Mouse (Mus musculus): ENCODE data around the gene Spdye4a. TPM values are rescaled to one million over a fixed set of nuclear protein-coding genes. Genes with fewer than 3 reads are reported as not detected.
"Not testable (repeated sequence)": the region's sequence is repeated elsewhere in the genome, so short reads cannot be mapped to it uniquely, and the experiment has no call there.

Gene Spdye4a
- polyA plus RNA-seq, 1 experiment from 2014 or later = not detected

DNA sequence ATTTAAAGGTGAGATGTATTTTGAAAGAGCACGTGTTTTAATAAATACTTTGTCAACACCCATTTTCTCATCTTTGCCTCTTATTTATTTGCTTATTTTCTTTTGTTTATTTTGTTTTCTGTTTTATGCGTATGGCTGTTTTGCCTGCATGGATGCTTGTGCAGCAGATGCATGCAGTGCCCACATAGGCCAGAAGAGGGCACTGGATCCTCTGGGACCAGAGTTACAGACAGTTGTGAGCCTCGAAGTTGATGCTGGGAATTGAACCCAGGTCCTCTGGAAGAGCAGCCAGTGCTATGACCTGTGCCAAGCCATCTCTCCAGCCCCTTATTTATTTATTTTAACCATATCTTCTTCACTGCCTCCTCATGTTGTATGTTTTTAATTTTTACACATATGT is 21.7 kb downstream of the Spdye4a start:
- no peak for ATAC-seq (ENCODE audit: insufficient read depth, low FRiP score)
- WGBS = 73% methylated on average over 3 of the region's 3 CpGs

DNA sequence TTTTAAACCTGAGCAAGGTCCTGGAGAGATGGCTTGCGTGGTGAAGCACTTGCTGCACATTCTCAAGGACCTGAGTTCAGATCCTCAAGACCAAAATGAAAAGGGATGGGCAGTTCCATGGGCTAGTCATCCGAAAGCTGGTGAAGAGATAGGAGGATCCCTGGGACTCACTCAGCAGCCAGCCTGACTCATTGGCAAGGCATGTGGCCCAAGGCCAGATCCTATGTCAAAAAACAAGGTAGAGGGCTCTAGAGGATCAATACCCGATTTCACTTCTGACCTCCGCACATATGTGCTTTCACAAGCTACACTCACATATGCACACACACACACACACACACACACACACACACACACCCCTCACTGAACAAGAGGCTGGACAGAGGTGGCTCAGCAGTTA is 30.2 kb downstream of the Spdye4a start:
- no peak for ATAC-seq (ENCODE audit: insufficient read depth, low FRiP score)
- Histone ChIP-seq H3K36me3 (ENCODE audit: control insufficient read depth, insufficient read depth, low read length) (no peaks in the 10 kb centered on the region), H3K4me1 (ENCODE audit: control insufficient read depth, insufficient read depth, low read length) (no peaks in the 10 kb centered on the region), H3K4me2 (ENCODE audit: low read depth, low read length) (no peak overlapping the region), H3K27ac (ENCODE audit: low read length) (no peak overlapping the region), H3K27me3 (ENCODE audit: control insufficient read depth, insufficient read depth, low read length) (no peaks in the 10 kb centered on the region), H3K9ac (ENCODE audit: low read length) (no peak overlapping the region), H3K4me3 (replicated peaks; ENCODE audit: low read length) (no peak overlapping the region), H3K9me3 (replicated peaks; ENCODE audit: control insufficient read depth, low read length) (no peaks in the 10 kb centered on the region)
- 75% methylated on average over 4 of the region's 4 CpGs for WGBS

More for the DNA sequence above, 21.7 kb downstream of the Spdye4a start:
- Histone ChIP-seq H3K4me3 (replicated peaks; ENCODE audit: low read length) (no peak overlapping the region), H3K36me3 (ENCODE audit: control insufficient read depth, insufficient read depth, low read length) (no peaks in the 10 kb centered on the region), H3K4me1 (ENCODE audit: control insufficient read depth, insufficient read depth, low read length) (no peaks in the 10 kb centered on the region), H3K9ac (ENCODE audit: low read length) (no peak overlapping the region), H3K27ac (ENCODE audit: low read length) (no peak overlapping the region), H3K9me3 (replicated peaks; ENCODE audit: control insufficient read depth, low read length) (peaks cover 7% of the 10 kb centered on the region; the same call in 1 of the 2 replicates), H3K27me3 (ENCODE audit: control insufficient read depth, insufficient read depth, low read length) (no peaks in the 10 kb centered on the region), H3K4me2 (ENCODE audit: low read depth, low read length) (no peak overlapping the region)

- no peaks in the 10 kb centered on the region for H3K36me3 ChIP-seq (ENCODE audit: control insufficient read depth, insufficient read depth, low read length)
- H3K4me1 ChIP-seq (ENCODE audit: control insufficient read depth, insufficient read depth, low read length) = no peaks in the 10 kb centered on the region
- 57% methylated on average over 2 of the region's 2 CpGs for WGBS
- no peaks in the 10 kb centered on the region for H3K9me3 ChIP-seq (replicated peaks; ENCODE audit: control insufficient read depth, low read length)
- no peak overlapping the region for H3K4me2 ChIP-seq (ENCODE audit: low read depth, low read length)
- no peak for ATAC-seq (ENCODE audit: insufficient read depth, low FRiP score)
- H3K27ac ChIP-seq (ENCODE audit: low read length) = no peak overlapping the region
- H3K27me3 ChIP-seq (ENCODE audit: control insufficient read depth, insufficient read depth, low read length) = no peaks in the 10 kb centered on the region
- H3K4me3 ChIP-seq (replicated peaks; ENCODE audit: low read length) = no peak overlapping the region
- no peak overlapping the region for H3K9ac ChIP-seq (ENCODE audit: low read length)
Measured at GRCm38 (mm10) chr5:143195166-143195565, 31.5 kb downstream of the Spdye4a start.

DNA sequence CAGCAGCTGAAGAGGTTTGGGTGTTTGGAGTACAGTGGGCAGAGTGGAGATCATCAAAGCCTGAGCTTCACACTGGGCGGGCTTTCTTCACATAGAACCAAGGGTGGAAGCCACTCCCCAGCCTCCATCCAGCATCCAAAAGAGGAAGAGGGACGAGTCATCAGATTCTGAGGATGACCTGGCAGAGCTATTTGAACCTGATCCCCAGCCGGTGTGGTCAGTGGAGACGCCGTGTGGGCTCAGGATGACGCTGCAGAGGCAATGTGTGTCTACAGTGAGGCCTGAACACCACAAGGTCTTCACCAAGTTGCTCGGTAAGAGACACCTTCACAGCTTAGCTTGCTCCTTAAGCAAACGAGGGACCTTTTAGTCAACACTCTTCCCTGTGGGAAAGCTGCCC is 31.9 kb downstream of the Spdye4a start:
- not testable (repeated sequence) for H3K4me1 ChIP-seq (ENCODE audit: control insufficient read depth, insufficient read depth, low read length); ATAC-seq (ENCODE audit: insufficient read depth, low FRiP score); H3K4me3 ChIP-seq (replicated peaks; ENCODE audit: low read length); H3K9me3 ChIP-seq (replicated peaks; ENCODE audit: control insufficient read depth, low read length); H3K4me2 ChIP-seq (ENCODE audit: low read depth, low read length); H3K9ac ChIP-seq (ENCODE audit: low read length); H3K36me3 ChIP-seq (ENCODE audit: control insufficient read depth, insufficient read depth, low read length); H3K27ac ChIP-seq (ENCODE audit: low read length); H3K27me3 ChIP-seq (ENCODE audit: control insufficient read depth, insufficient read depth, low read length)
- whole genome bisulfite sequencing = 61% methylated on average over 8 of the region's 8 CpGs

- H3K27me3 ChIP-seq (ENCODE audit: control insufficient read depth, insufficient read depth, low read length) = no peaks in the 10 kb centered on the region
- no peaks in the 10 kb centered on the region for H3K4me1 ChIP-seq (ENCODE audit: control insufficient read depth, insufficient read depth, low read length)
- no peak overlapping the region for H3K4me3 ChIP-seq (replicated peaks; ENCODE audit: low read length)
- ATAC-seq (ENCODE audit: insufficient read depth, low FRiP score) = no peak
- no peaks in the 10 kb centered on the region for H3K36me3 ChIP-seq (ENCODE audit: control insufficient read depth, insufficient read depth, low read length)
- H3K4me2 ChIP-seq (ENCODE audit: low read depth, low read length) = no peak overlapping the region
- H3K9ac ChIP-seq (ENCODE audit: low read length) = no peak overlapping the region
- WGBS = 87% methylated on average over 8 of the region's 8 CpGs
- H3K9me3 ChIP-seq (replicated peaks; ENCODE audit: control insufficient read depth, low read length) = no peaks in the 10 kb centered on the region
- H3K27ac ChIP-seq (ENCODE audit: low read length) = no peak overlapping the region
Measured at GRCm38 (mm10) chr5:143192806-143193205, 33.9 kb downstream of the Spdye4a start.

DNA sequence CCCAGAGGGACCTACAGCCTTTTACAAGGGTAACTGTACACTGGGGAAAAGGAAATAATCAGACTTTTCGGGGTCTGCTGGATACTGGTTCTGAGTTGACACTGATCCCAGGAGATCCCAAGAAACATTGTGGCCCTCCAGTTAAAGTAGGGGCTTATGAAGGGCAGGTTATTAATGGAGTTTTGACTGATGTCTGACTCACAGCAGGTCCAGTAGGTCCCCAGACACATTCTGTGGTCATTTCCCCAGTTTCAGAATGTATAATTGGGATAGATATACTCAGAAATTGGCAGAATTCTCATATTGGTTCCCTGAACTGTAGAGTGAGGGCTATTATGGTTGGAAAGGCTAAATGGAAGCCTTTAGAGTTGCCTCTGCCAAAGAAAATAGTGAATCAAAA is 38.7 kb downstream of the Spdye4a start:
- H3K9me3 ChIP-seq (replicated peaks; ENCODE audit: control insufficient read depth, low read length); H3K27me3 ChIP-seq (ENCODE audit: control insufficient read depth, insufficient read depth, low read length); H3K4me3 ChIP-seq (replicated peaks; ENCODE audit: low read length); H3K9ac ChIP-seq (ENCODE audit: low read length); H3K4me2 ChIP-seq (ENCODE audit: low read depth, low read length); ATAC-seq (ENCODE audit: insufficient read depth, low FRiP score); H3K27ac ChIP-seq (ENCODE audit: low read length); H3K4me1 ChIP-seq (ENCODE audit: control insufficient read depth, insufficient read depth, low read length); H3K36me3 ChIP-seq (ENCODE audit: control insufficient read depth, insufficient read depth, low read length): not testable (repeated sequence)
- no CpG with 5 or more reads among the region's 1 CpGs for WGBS

- Histone ChIP-seq H3K4me3 (replicated peaks; ENCODE audit: low read length) (peak within 1 kb of the TSS; percentile 76), H3K9me3 (replicated peaks; ENCODE audit: control insufficient read depth, low read length) (0 out of 2 replicates have a peak, but pooled peaks cover 4% of the 10 kb centered on the region), H3K27me3 (ENCODE audit: control insufficient read depth, insufficient read depth, low read length) (no peaks in the 10 kb centered on the region), H3K27ac (ENCODE audit: low read length) (peak within 1 kb of the TSS; percentile 78), H3K4me2 (ENCODE audit: low read depth, low read length) (peak within 1 kb of the TSS; percentile 69), H3K36me3 (ENCODE audit: control insufficient read depth, insufficient read depth, low read length) (peaks cover 17% of the 10 kb centered on the region), H3K9ac (ENCODE audit: low read length) (peak within 1 kb of the TSS; percentile 94), H3K4me1 (ENCODE audit: control insufficient read depth, insufficient read depth, low read length) (peaks cover 10% of the 10 kb centered on the region)
- under 1% methylated on average over 58 of the region's 58 CpGs for WGBS
- peak; percentile 98 for ATAC-seq (ENCODE audit: insufficient read depth, low FRiP score)
Measured at GRCm38 (mm10) chr5:143180255-143181076, 46.2 kb downstream of the Spdye4a start, which contains the start of the genes Rbak and Spdye4b. Gene Rbak, minus strand, starts transcription at chr5:143180775. Gene Spdye4b, plus strand, starts transcription at chr5:143181017.

DNA sequence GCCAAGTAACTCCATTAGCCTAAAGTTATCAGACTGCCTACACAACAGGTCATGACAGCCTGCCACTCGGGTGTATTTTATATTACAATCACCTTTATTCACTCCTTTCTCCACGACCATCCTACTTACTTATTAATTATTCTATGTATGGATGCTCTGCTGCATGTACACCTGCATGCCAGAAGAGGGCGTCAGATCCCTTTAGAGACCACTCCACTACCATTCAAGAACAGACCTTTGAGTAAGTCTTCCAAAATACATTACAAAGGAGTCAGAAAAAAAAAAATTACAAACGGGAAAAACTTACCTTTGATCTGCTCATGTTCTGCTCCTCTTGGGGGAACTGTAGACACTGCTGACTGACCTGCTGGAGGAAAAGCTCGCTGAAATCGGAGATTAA is 47.5 kb downstream of the Spdye4a start:
- Histone ChIP-seq H3K9me3 (replicated peaks; ENCODE audit: control insufficient read depth, low read length) (0 out of 2 replicates have a peak, but pooled peaks cover 4% of the 10 kb centered on the region), H3K4me3 (replicated peaks; ENCODE audit: low read length) (peak overlapping the region; percentile 76; the same call in 1 of the 2 replicates), H3K4me2 (ENCODE audit: low read depth, low read length) (peak overlapping the region; percentile 69), H3K27me3 (ENCODE audit: control insufficient read depth, insufficient read depth, low read length) (no peaks in the 10 kb centered on the region), H3K9ac (ENCODE audit: low read length) (no peak overlapping the region; the same call in 1 of the 2 replicates), H3K27ac (ENCODE audit: low read length) (no peak overlapping the region), H3K4me1 (ENCODE audit: control insufficient read depth, insufficient read depth, low read length) (peaks cover 10% of the 10 kb centered on the region), H3K36me3 (ENCODE audit: control insufficient read depth, insufficient read depth, low read length) (peaks cover 30% of the 10 kb centered on the region)
- WGBS = 29% methylated on average over 6 of the region's 6 CpGs
- no peak for ATAC-seq (ENCODE audit: insufficient read depth, low FRiP score)

DNA sequence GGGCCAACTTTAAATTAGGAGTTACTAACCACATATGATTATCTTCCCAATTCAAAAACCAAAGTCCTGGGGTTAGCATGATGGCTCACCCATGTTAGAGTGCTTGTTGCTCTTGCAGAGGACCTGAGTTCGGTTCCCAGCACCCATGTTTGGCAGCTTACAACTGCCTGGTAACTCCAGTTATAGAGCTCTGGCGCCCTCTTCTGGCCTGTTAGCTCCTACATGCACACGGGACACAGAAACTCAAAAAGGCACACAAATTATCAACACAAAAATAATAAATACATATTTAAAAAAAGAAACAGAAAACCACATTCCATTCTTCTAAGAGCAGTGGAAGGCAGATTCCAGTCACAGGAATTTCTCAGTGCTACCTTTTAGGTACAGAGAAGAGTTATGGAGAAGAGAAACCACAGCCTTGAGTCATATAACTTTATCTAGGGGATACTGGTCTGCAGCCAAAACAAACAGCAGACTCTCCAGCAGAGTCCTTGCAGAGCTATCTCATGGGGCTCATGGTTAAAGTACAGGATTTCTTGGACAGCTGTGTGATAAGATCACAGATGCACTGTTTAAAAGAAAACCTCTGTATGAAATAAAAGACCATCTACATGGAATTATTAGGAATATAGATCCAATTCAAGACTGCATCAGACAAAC is 49.0 kb downstream of the Spdye4a start:
- Histone ChIP-seq H3K9me3 (replicated peaks; ENCODE audit: control insufficient read depth, low read length) (peaks cover 12% of the 10 kb centered on the region; the same call in 1 of the 2 replicates), H3K27me3 (ENCODE audit: control insufficient read depth, insufficient read depth, low read length) (no peaks in the 10 kb centered on the region), H3K4me3 (replicated peaks; ENCODE audit: low read length) (no peak overlapping the region), H3K36me3 (ENCODE audit: control insufficient read depth, insufficient read depth, low read length) (peaks cover 45% of the 10 kb centered on the region), H3K4me2 (ENCODE audit: low read depth, low read length) (no peak overlapping the region), H3K27ac (ENCODE audit: low read length) (no peak overlapping the region), H3K4me1 (ENCODE audit: control insufficient read depth, insufficient read depth, low read length) (peaks cover 10% of the 10 kb centered on the region), H3K9ac (ENCODE audit: low read length) (no peak overlapping the region)
- ATAC-seq (ENCODE audit: insufficient read depth, low FRiP score) = no peak
- whole genome bisulfite sequencing = 87% methylated on average over 3 of the region's 3 CpGs

Data from stomach, embryonic 16.5 days (tissue).